In genomic region chr15:91685880-91686563, GRCm38 (mm10) we compare ENCODE assay signal across 21 mouse cellular contexts.
"Had no signal": no experiment of that assay in that cellular context is flagged by ENCODE, and none has a peak within 500 bp of the region (broad histone marks: within the 10 kb centered on the region; RNA-seq: fewer than 3 reads in every experiment).

No protein-coding gene starts in this region.

- H3K9me3 ChIP-seq: kidney, embryonic 15.5 days; limb, embryonic 12.5 days; limb, embryonic 15.5 days; liver, embryonic 12.5 days; liver, embryonic 15.5 days; midbrain, embryonic 12.5 days; midbrain, embryonic 15.5 days; neural tube, embryonic 12.5 days; neural tube, embryonic 15.5 days; stomach, embryonic 15.5 days had no signal

- H3K4me1 ChIP-seq: kidney, embryonic 15.5 days; limb, embryonic 12.5 days; limb, embryonic 15.5 days; liver, embryonic 12.5 days; liver, embryonic 15.5 days; midbrain, embryonic 12.5 days; midbrain, embryonic 15.5 days; neural tube, embryonic 12.5 days; neural tube, embryonic 15.5 days; stomach, embryonic 15.5 days had no signal

- H3K27ac ChIP-seq: kidney, embryonic 15.5 days; limb, embryonic 12.5 days; limb, embryonic 15.5 days; liver, embryonic 12.5 days; liver, embryonic 15.5 days; midbrain, embryonic 12.5 days; midbrain, embryonic 15.5 days; neural tube, embryonic 12.5 days; neural tube, embryonic 15.5 days; stomach, embryonic 15.5 days had no signal

- H3K27me3 ChIP-seq: kidney, embryonic 15.5 days; limb, embryonic 12.5 days; limb, embryonic 15.5 days; liver, embryonic 12.5 days; liver, embryonic 15.5 days; midbrain, embryonic 12.5 days; midbrain, embryonic 15.5 days; neural tube, embryonic 12.5 days; neural tube, embryonic 15.5 days; stomach, embryonic 15.5 days had no signal

- H3K4me2 ChIP-seq: kidney, embryonic 15.5 days; limb, embryonic 12.5 days; limb, embryonic 15.5 days; liver, embryonic 12.5 days; liver, embryonic 15.5 days; midbrain, embryonic 12.5 days; midbrain, embryonic 15.5 days; neural tube, embryonic 12.5 days; neural tube, embryonic 15.5 days; stomach, embryonic 15.5 days had no signal

- H3K9ac ChIP-seq: kidney, embryonic 15.5 days; limb, embryonic 12.5 days; limb, embryonic 15.5 days; liver, embryonic 12.5 days; liver, embryonic 15.5 days; midbrain, embryonic 12.5 days; midbrain, embryonic 15.5 days; neural tube, embryonic 12.5 days; neural tube, embryonic 15.5 days; stomach, embryonic 15.5 days had no signal

- DNase-seq: kidney, adult 11 months; kidney, adult 8-10 months; kidney, postnatal 14 days; kidney, postnatal 4 days; left cerebral cortex, postnatal 4 days; lung, adult 2 months; lung, postnatal 14 days; right cerebral cortex, adult 18-20 months; right cerebral cortex, postnatal 14 days; spleen, adult 18-20 months; thymus, postnatal 25 days had no signal

- ATAC-seq: liver, embryonic 12.5 days; midbrain, embryonic 15.5 days had no signal

- H3K36me3 ChIP-seq: liver, embryonic 12.5 days; liver, embryonic 15.5 days; midbrain, embryonic 12.5 days; midbrain, embryonic 15.5 days; neural tube, embryonic 12.5 days; neural tube, embryonic 15.5 days; stomach, embryonic 15.5 days had no signal

- H3K4me3 ChIP-seq: kidney, embryonic 15.5 days; limb, embryonic 12.5 days; limb, embryonic 15.5 days; liver, embryonic 12.5 days; liver, embryonic 15.5 days; midbrain, embryonic 12.5 days; midbrain, embryonic 15.5 days; neural tube, embryonic 12.5 days; neural tube, embryonic 15.5 days; stomach, embryonic 15.5 days had no signal
